Mouse (Mus musculus) testis, adult 2 months (tissue): ENCODE results near the gene Ptprcap.

Experiments
- CTCF ChIP-seq: fragments of 200-500 bp; IDR thresholded peaks from 2 replicates; pipeline ENCODE4 v1.5.1; 2012; ENCODE audit warnings: low read depth, mild to moderate bottlenecking, inconsistent platforms, low read length, moderate library complexity; ENCODE audit not compliant: control insufficient read depth, insufficient read depth, insufficient replicate concordance
- POLR2A ChIP-seq: fragments of 200-500 bp; IDR thresholded peaks from 2 replicates; pipeline ENCODE4 v1.6.1; 2012; ENCODE audit warnings: low read depth, mild to moderate bottlenecking, inconsistent platforms, low read length, moderate library complexity; ENCODE audit not compliant: control insufficient read depth

DNA sequence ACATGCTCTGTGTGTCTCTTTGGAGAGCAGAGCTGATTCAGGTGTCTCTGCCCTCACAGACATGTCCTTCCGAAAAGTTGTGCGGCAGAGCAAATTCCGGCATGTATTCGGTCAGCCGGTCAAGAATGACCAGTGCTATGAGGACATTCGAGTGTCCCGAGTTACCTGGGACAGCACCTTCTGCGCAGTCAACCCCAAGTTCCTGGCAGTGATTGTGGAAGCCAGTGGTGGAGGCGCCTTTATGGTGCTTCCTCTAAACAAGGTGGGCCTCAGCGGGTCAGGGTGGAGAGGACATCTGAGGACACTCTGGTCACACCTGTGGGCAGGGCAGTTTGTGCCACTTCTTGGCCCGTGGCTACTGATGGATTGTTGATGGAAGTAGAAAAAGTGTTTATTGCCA, 4.1 kb upstream of the Ptprcap start:
- TF ChIP-seq CTCF (no peak), POLR2A (no peak)
